Mouse (Mus musculus): Measurements from ENCODE around the gene Jam3.

Jam3 gene

GRCm38 (mm10) chr9:27154763-27155530, at the start of gene Jam3:
Gene Jam3, minus strand, starts transcription at chr9:27155421.
- peak; percentile 87 for DNase-seq

GRCm38 (mm10) chr9:27204201-27204600, 49.0 kb upstream of the Jam3 start:
- no peak for DNase-seq

DNA sequence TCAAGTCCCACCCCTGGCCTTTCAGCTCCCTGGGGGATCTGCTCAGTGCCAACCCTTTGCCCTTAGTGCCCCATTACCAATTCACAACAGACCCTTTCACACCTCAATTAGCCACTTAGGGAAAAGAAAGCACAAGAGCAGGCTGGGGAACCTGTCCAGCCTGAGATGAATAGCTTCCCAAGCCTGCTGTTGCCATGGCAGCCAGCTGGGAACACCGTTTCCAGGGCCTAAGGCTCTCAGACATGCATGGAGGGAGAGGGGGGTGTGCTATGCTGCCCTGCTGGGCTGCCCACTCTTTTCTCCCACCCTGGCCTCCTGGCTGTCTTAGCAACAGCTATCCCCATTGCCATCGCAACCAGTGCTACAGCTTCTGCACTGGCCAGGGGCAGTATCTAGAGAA, 47.9 kb upstream of the Jam3 start:
- DNase-seq, result no peak

GRCm38 (mm10) chr9:27201472-27202219, 46.4 kb upstream of the Jam3 start:
- no peak for DNase-seq

DNA sequence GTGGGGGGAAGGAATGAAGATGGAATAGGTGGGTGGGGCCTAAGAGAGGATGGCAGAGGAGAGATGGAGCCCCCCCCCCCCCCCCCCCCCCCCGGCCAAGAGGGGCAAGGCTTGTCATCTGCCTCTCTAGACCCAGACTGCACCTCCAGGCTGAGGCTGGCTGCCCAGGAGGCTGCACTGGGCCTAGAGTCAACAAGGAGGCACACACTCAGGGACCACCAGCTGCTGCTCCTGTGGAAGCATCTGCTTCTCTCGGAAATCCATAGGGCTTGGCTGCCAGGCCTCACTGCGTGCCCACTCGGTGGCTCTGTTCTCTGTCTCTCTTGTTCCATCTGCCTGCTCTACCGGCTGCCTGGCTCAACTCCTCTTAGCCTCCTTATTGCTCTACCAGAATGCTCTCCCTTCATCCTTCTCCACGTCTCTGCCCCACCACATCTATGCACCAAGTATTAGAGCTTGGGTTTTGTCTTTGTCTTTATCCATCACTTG, 38.4 kb upstream of the Jam3 start:
- no peak for DNase-seq

- no peak for DNase-seq
Observed at GRCm38 (mm10) chr9:27192761-27193591, 37.8 kb upstream of the Jam3 start.

- peak; percentile 93 for DNase-seq
Observed at GRCm38 (mm10) chr9:27192001-27192760, 37.0 kb upstream of the Jam3 start.

GRCm38 (mm10) chr9:27191501-27191981, 36.3 kb upstream of the Jam3 start:
- peak; percentile 73 for DNase-seq

- DNase-seq, result no peak
Observed at GRCm38 (mm10) chr9:27190461-27190860, 35.2 kb upstream of the Jam3 start.

GRCm38 (mm10) chr9:27189306-27189705, 34.1 kb upstream of the Jam3 start:
- DNase-seq, result no peak

DNA sequence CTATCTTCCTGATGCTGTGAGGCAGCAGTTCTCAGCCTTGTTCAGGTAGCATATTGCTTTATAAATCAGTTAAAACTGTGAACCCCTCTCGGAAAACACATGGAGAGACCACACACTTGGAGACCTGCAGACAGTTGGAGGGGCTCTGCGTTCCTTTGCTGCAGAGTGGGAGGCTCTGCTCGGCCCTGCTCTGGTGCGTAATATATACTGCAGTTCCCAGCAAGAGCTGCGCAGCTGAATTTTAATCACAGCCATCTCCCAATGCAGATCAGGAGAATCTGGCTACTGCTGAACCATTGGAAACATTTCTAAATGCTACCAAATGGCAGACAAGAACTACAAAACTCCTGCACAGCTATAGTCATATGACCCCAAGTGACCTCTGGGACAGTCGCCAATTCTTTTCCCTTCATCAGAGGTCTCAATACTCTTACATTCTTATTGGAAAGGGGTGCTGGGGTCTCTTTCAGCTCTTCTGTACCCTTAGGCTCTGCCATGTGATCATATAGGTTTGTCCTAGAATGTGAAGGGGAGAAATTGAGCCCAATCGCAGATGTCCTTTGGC, 33.5 kb upstream of the Jam3 start:
- no peak for DNase-seq

GRCm38 (mm10) chr9:27185820-27186219, 30.6 kb upstream of the Jam3 start:
- no peak for DNase-seq

DNA sequence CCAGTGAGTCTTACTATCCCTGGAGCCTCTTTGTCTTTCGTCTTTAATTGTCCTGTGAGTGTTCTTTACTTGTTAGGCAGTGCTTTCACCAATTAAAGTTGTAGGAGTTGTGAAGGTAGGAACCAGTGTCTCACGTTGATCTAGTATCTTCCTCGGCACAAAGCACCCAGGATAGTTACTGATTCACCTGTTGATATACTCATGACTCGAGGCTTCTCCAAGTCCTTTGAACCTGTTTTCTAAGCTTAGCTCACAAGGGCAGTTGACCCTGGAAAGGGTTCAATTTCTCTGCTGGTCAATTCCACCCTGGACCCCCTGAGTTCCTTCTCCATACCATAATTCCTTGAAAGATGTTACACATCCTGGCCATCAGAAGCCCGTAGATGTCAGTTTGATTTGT, 26.9 kb upstream of the Jam3 start:
- DNase-seq, result no peak

GRCm38 (mm10) chr9:27180492-27180891, 25.3 kb upstream of the Jam3 start:
- DNase-seq, result no peak

DNA sequence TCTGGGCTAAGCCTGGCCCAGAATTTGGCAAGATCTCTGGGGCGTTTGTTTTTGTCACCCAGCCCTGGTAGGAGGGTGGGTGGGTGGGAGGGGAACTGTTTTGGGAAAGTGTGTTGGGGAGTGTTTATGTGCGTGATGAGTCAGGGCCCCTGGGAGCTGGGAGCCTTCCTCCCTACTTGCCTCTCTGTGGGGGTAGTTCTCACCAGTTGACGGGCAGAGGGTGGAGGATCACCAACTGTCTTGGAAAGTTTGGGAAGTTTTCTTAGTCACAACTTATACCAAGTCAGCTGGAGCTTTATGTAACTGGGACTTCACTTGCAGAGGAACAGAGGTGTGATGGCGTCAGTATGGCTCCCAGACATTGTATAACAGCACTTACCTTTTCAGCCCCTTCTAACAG, 23.7 kb upstream of the Jam3 start:
- DNase-seq, result no peak

DNA sequence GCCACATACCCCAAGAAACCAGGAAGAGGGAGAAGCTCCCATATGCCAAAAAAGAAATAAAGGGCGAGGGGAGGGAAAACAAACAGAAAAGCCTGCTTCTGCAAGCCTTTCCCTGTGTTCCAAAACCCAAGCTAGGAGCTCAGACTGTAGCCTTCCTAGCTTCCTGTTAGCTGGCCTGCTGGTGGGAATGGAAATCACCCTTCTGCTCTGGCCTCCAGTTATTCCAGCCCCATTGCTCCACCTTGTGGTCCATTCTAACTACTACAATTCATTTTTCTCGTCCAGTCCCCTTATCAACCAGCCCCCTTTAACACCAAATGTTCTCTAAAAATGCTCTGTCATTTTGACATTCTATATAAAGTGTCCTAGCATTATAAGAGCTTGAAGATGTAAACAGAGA, 20.9 kb upstream of the Jam3 start:
- DNase-seq, result peak; percentile 77

- no peak for DNase-seq
Observed at GRCm38 (mm10) chr9:27175682-27176081, 20.5 kb upstream of the Jam3 start.

DNA sequence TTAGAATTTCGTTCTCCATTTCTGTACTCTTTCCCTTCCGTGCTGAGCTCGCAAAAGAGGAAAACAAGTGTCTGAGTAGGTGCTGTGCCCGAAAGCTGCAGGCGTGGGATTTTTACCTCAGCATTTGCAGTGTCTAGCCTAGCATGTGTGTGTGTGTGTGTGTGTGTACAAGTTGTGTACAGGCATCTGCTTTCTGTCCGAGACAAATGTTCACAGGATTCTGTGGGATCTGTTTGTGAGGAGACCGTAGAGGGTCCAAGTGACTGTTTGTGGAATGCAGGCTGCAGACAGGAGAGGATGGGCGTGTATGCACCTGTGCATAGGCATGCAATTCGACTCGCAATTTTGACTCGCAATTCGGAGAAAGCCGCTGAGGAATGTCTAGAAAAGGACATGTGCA, 20.0 kb upstream of the Jam3 start:
- DNase-seq, result no peak

DNA sequence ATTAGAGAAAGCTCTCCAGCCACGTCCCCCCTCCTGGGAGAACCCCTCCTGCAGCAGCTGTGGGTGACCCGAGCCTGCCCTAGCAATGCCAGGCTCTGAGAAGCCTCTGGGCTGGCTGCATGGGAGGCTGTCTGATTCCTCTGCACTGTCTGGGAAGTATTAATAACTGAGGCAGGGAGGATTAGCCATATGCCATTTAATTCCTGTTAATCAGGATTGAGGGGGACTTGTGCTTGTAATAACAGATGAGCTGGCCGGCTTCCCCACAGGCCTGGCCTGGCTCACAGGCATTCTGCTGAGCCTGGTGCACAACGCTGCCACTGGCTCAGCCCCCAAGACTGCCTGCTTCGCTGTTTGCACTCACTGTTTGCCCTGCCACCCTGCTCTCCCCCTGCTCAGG, 18.9 kb upstream of the Jam3 start:
- no peak for DNase-seq

GRCm38 (mm10) chr9:27173646-27174045, 18.4 kb upstream of the Jam3 start:
- no peak for DNase-seq

DNA sequence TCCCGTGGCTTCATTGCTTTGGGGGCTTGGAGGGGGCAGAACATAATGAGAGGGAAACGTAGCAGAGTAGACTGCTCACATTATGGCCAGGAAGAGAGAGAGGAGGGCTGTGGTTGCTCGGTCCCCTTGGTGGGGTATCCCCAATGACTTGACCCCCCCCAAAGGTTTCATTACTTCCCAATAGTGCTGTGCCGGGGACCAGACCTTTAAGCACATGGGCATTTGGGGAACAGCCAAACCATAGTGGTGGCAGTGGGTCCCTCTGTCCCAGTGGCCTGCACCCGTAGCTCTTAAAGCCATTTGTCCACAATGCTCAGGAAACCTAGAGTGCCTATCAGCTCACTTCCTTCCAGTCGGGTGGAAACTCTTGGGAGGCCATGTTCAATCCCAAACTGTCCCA, 17.6 kb upstream of the Jam3 start:
- no peak for DNase-seq

GRCm38 (mm10) chr9:27170726-27171125, 15.5 kb upstream of the Jam3 start:
- DNase-seq, result no peak

All from lung, postnatal 36 days (tissue).